Mouse (Mus musculus) heart, postnatal 14 days (tissue): ENCODE results near the gene Preb. TPM values are rescaled to one million over a fixed set of nuclear protein-coding genes. Genes with fewer than 3 reads are reported as not detected.

Experiments used
- DNase-seq, 2 experiments: peaks; one replicate each; pipeline ENCODE4 v3.0.0; 2021 to 2022
- intact Hi-C: fragments of 180-260 bp; cut with DNase I; formaldehyde crosslinking; loops from one replicate; pipeline ENCODE4 v1.15.1; 2025
- total RNA-seq, 2 experiments: library from RNA; stranded (reverse); gene quantifications; 2 replicates each; pipeline ENCODE4 v1.2.3; 2021

The Preb gene
- total RNA-seq, 2 experiments from 2014 or later: 74.1 to 79.3 TPM

- no peak for DNase-seq
- intact Hi-C loops: no loop called here
These were observed 50.3 kb downstream of the Preb start for GRCm38 (mm10) chr5:30909863-30910262.

GRCm38 (mm10) chr5:30909300-30909659, 50.9 kb downstream of the Preb start:
- DNase-seq: no peak
- intact Hi-C loops: no loop called here

- intact Hi-C loops: no loop called here
- DNase-seq: peak; percentile 65 to 67
These were observed 51.5 kb downstream of the Preb start for GRCm38 (mm10) chr5:30908426-30909299.

GRCm38 (mm10) chr5:30907413-30908059, 52.6 kb downstream of the Preb start, which contains the start of gene Ost4:
TSS of gene Ost4 (minus strand) at chr5:30907788.
- intact Hi-C loops: loop anchor here (2.0 kb wide), 1 partner anchor 19 kb away; the partner anchor contains the start of gene Agbl5

GRCm38 (mm10) chr5:30901860-30902259, 58.3 kb downstream of the Preb start:
- no peak for DNase-seq
- intact Hi-C loops: no loop called here

More at GRCm38 (mm10) chr5:30907413-30908059, 52.6 kb downstream of the Preb start, which contains the start of gene Ost4:
- peak; percentile 98 to 99 for DNase-seq

Other genes with a start within 250 kb of the Preb start
- gene Dpysl5, start 248.8 kb downstream of the Preb start, total RNA-seq: under 1 TPM; 0.46 to 0.79 TPM
- gene Mapre3, start 145.7 kb downstream of the Preb start, total RNA-seq: 10 to 100 TPM; 28.1 to 33.1 TPM
- 10 to 100 TPM; 35.8 to 41.1 TPM for gene Tmem214, start 92.3 kb downstream of the Preb start, total RNA-seq
- 1 to 10 TPM; 5.9 to 8.3 TPM for gene Agbl5, start 71.7 kb downstream of the Preb start, total RNA-seq
- 100 to 1,000 TPM; 145 to 146 TPM for gene Ost4, start 52.6 kb downstream of the Preb start, total RNA-seq
- 10 to 100 TPM; 38.9 to 46.9 TPM for gene Emilin1, start 47.0 kb downstream of the Preb start, total RNA-seq
- 10 to 100 TPM; 15.4 TPM for gene Khk, start 38.9 kb downstream of the Preb start, total RNA-seq
- gene Cgref1, start 14.8 kb downstream of the Preb start, total RNA-seq: under 1 TPM; 0.39 to 0.45 TPM
- gene Tcf23, start 8.3 kb upstream of the Preb start, total RNA-seq: under 1 TPM; 0.51 to 0.55 TPM
- gene Atraid, start 88.0 kb upstream of the Preb start, total RNA-seq: 10 to 100 TPM; 51.4 to 51.8 TPM
- 1 to 10 TPM; 6.6 to 7.6 TPM for gene Slc5a6, start 88.6 kb upstream of the Preb start, total RNA-seq
- gene Cad, start 94.4 kb upstream of the Preb start, total RNA-seq: 10 to 100 TPM; 13.5 to 14.8 TPM
- gene Dnajc5g, start 145.9 kb upstream of the Preb start, total RNA-seq: not detected
- under 1 TPM in 1 of 2 experiments, not detected in 1; 0.27 TPM for gene Slc30a3, start 147.9 kb upstream of the Preb start, total RNA-seq
- gene Trim54, start 156.4 kb upstream of the Preb start, total RNA-seq: 100 to 1,000 TPM; 102 to 129 TPM
- not detected for gene Ucn, start 178.5 kb upstream of the Preb start, total RNA-seq
- 10 to 100 TPM; 55.1 to 56.0 TPM for gene Mpv17, start 193.9 kb upstream of the Preb start, total RNA-seq
- under 1 TPM; 0.56 to 0.93 TPM for gene Gm29609, start 219.6 kb upstream of the Preb start, total RNA-seq
- gene Gtf3c2, start 219.8 kb upstream of the Preb start, total RNA-seq: 10 to 100 TPM; 31.9 to 34.5 TPM
- 10 to 100 TPM; 66.3 to 67.8 TPM for gene Snx17, start 232.9 kb upstream of the Preb start, total RNA-seq
- 10 to 100 TPM; 48.4 to 62.3 TPM for gene Eif2b4, start 233.1 kb upstream of the Preb start, total RNA-seq
- gene Zfp513, start 241.9 kb upstream of the Preb start, total RNA-seq: 10 to 100 TPM in 1 of 2 experiments, 1 to 10 TPM in 1; 9.9 to 10.6 TPM